Mouse (Mus musculus) bone marrow, adult 2 months (tissue): ENCODE results near the gene Taz.

Source experiments
- CTCF ChIP-seq: fragments of 200-500 bp; IDR thresholded peaks from 2 replicates; pipeline ENCODE4 v1.5.1; 2011; ENCODE audit warnings: low read length, control low read depth; ENCODE audit not compliant: control insufficient read depth, insufficient read depth
- POLR2A ChIP-seq: fragments of 200-500 bp; IDR thresholded peaks from 2 replicates; pipeline ENCODE4 v1.6.1; 2011; ENCODE audit warnings: low read depth, mild to moderate bottlenecking, control low read depth, low read length, borderline replicate concordance; ENCODE audit not compliant: control insufficient read depth

GRCm38 (mm10) chrX:74330166-74330930, 48.6 kb downstream of the Taz start:
- no peak for TF ChIP-seq POLR2A
- TF ChIP-seq CTCF: no peak
